Mouse (Mus musculus) G1E (cell line): Measurements from ENCODE around the gene Asns. TPM values are rescaled to one million over a fixed set of nuclear protein-coding genes. Genes with fewer than 3 reads are reported as not detected.

Experiments
- ATAC-seq: 2 replicates; pipeline ENCODE4 v1.8.0; 2016; ENCODE audit warnings: mild to moderate bottlenecking; ENCODE audit not compliant: insufficient number of reproducible peaks, poor library complexity, low FRiP score, severe bottlenecking; ENCODE audit errors: extremely low read depth
- DNase-seq: peaks from one replicate; pipeline ENCODE4 v3.0.0; 2012; ENCODE audit warnings: low spot score
- H3K27me3 ChIP-seq: 2 replicates; pipeline ENCODE4 v1.6.1; 2012; ENCODE audit warnings: mild to moderate bottlenecking, low read length, inconsistent platforms; ENCODE audit not compliant: insufficient read depth
- H3K36me3 ChIP-seq: replicated peaks from 2 replicates; pipeline ENCODE3; 2012; ENCODE audit warnings: mild to moderate bottlenecking, inconsistent platforms
- H3K4me1 ChIP-seq: 2 replicates; pipeline ENCODE4 v1.6.1; 2012; ENCODE audit warnings: low read depth, low read length, inconsistent platforms, mixed read lengths; ENCODE audit not compliant: insufficient read depth
- H3K4me3 ChIP-seq: 2 replicates; pipeline ENCODE4 v1.5.1; 2012; ENCODE audit warnings: low read depth, mild to moderate bottlenecking, inconsistent platforms, low read length, moderate library complexity, mixed read lengths
- H3K9me3 ChIP-seq: replicated peaks from 2 replicates; pipeline ENCODE4 v1.6.1; 2012; ENCODE audit warnings: inconsistent platforms
- CTCF ChIP-seq: IDR thresholded peaks from 2 replicates; pipeline ENCODE4 v1.5.1; 2012; ENCODE audit warnings: low read depth, low read length, inconsistent platforms, mixed read lengths
- GATA1 ChIP-seq: IDR thresholded peaks from 2 replicates; pipeline ENCODE4 v1.6.1; 2012; ENCODE audit warnings: borderline replicate concordance, low read length, inconsistent platforms, mixed read lengths
- GATA2 ChIP-seq: IDR thresholded peaks from 2 replicates; pipeline ENCODE4 v1.6.1; 2012; ENCODE audit warnings: low read depth, low read length, inconsistent platforms, borderline replicate concordance
- POLR2AphosphoS5 ChIP-seq: IDR thresholded peaks from 2 replicates; pipeline ENCODE4 v1.6.1; 2012; ENCODE audit warnings: low read depth, low read length, inconsistent platforms; ENCODE audit not compliant: insufficient replicate concordance
- TAL1 ChIP-seq: conservative IDR thresholded peaks from 2 replicates; pipeline ENCODE4 v1.6.1; 2012; ENCODE audit warnings: low read depth, low read length, inconsistent platforms, mixed read lengths
- polyA plus RNA-seq: library from polyadenylated mRNA; stranded (reverse); fragments of >175 nt; gene quantifications from 2 replicates; pipeline ENCODE4 v1.2.3, GENCODE M21; 2012
- total RNA-seq, 2 experiments: library from RNA; stranded (forward) in 1 of 2; stranded (reverse) in 1 of 2; fragments of 200-1000 nt in 1 of 2; fragments of >200 nt in 1 of 2; fragmentation: Nextera tagmentation in 1 of 2; gene quantifications; 2 replicates each; pipeline ENCODE4 v1.2.3; 2014 to 2017

Asns gene
- 2,154 and 2,258 TPM in 2 replicates for total RNA-seq (2014; fragmentation: Nextera tagmentation)
- total RNA-seq (2017): 588 and 621 TPM in 2 replicates
- 100 and 103 TPM in 2 replicates for polyA plus RNA-seq

- H3K27me3 ChIP-seq: no peaks in the 10 kb centered on the region
- TF ChIP-seq GATA2 (no peak), POLR2AphosphoS5 (no peak), CTCF (no peak), TAL1 (no peak), GATA1 (no peak)
- H3K4me1 ChIP-seq: peaks cover 61% of the 10 kb centered on the region
- peaks cover 28% of the 10 kb centered on the region for H3K36me3 ChIP-seq
- ATAC-seq (peak; percentile 31), DNase-seq (peak; percentile 76)
- H3K9me3 ChIP-seq: no peaks in the 10 kb centered on the region
- H3K4me3 ChIP-seq: peak within 1 kb of the TSS; percentile 95
Observed at GRCm38 (mm10) chr6:7692884-7693585, at the start of gene Asns. Gene Asns, minus strand, starts transcription at chr6:7693254.

- ATAC-seq (no peak), DNase-seq (no peak)
- Histone ChIP-seq H3K4me1 (peaks cover 53% of the 10 kb centered on the region), H3K36me3 (no peaks in the 10 kb centered on the region), H3K9me3 (no peaks in the 10 kb centered on the region), H3K27me3 (no peaks in the 10 kb centered on the region), H3K4me3 (no peak overlapping the region)
- TF ChIP-seq POLR2AphosphoS5: no peak
- no peak for TF ChIP-seq GATA2
- no peak for TF ChIP-seq GATA1
- no peak for TF ChIP-seq CTCF
- no peak for TF ChIP-seq TAL1
Observed at GRCm38 (mm10) chr6:7741721-7742120, 48.7 kb upstream of the Asns start.

- H3K36me3 ChIP-seq: no peaks in the 10 kb centered on the region
- ATAC-seq (no peak), DNase-seq (no peak)
- H3K4me3 ChIP-seq: no peak overlapping the region
- peaks cover 67% of the 10 kb centered on the region for H3K4me1 ChIP-seq
- H3K27me3 ChIP-seq: no peaks in the 10 kb centered on the region
- TF ChIP-seq GATA2: no peak
- no peak for TF ChIP-seq TAL1
- no peak for TF ChIP-seq POLR2AphosphoS5
- TF ChIP-seq GATA1: no peak
- no peak for TF ChIP-seq CTCF
- H3K9me3 ChIP-seq: no peaks in the 10 kb centered on the region
Observed at GRCm38 (mm10) chr6:7737842-7738241, 44.8 kb upstream of the Asns start.

GRCm38 (mm10) chr6:7732754-7733708, 40.0 kb upstream of the Asns start:
- Histone ChIP-seq H3K4me1 (peaks cover 65% of the 10 kb centered on the region), H3K36me3 (no peaks in the 10 kb centered on the region), H3K9me3 (no peaks in the 10 kb centered on the region), H3K27me3 (no peaks in the 10 kb centered on the region), H3K4me3 (no peak overlapping the region; the same call in 1 of the 2 replicates)
- ATAC-seq (0 out of 2 replicates have a peak, but pooled peaks have one; percentile 23), DNase-seq (no peak)
- peak; percentile 67 for TF ChIP-seq CTCF
- TF ChIP-seq GATA2: no peak

GRCm38 (mm10) chr6:7732097-7732496, 39.0 kb upstream of the Asns start:
- Histone ChIP-seq H3K27me3 (no peaks in the 10 kb centered on the region), H3K4me3 (no peak overlapping the region; the same call in 1 of the 2 replicates), H3K36me3 (no peaks in the 10 kb centered on the region), H3K9me3 (no peaks in the 10 kb centered on the region), H3K4me1 (peaks cover 61% of the 10 kb centered on the region)
- no peak for DNase-seq
- peak; percentile 76 for ATAC-seq
- TF ChIP-seq TAL1 (0 out of 2 replicates have a peak, but pooled peaks have one; percentile 22), POLR2AphosphoS5 (no peak), GATA2 (no peak)

- H3K4me1 ChIP-seq: peaks cover 39% of the 10 kb centered on the region
- no peak overlapping the region for H3K4me3 ChIP-seq
- DNase-seq (no peak), ATAC-seq (no peak)
- H3K27me3 ChIP-seq: no peaks in the 10 kb centered on the region
- no peaks in the 10 kb centered on the region for H3K36me3 ChIP-seq
- no peaks in the 10 kb centered on the region for H3K9me3 ChIP-seq
- TF ChIP-seq CTCF (no peak), TAL1 (no peak), POLR2AphosphoS5 (no peak), GATA2 (no peak), GATA1 (no peak)
Observed at GRCm38 (mm10) chr6:7729128-7729527, 36.1 kb upstream of the Asns start.
